Mouse (Mus musculus): Measurements from ENCODE around the gene Nt5c3.
"Not testable (repeated sequence)": the region's sequence is repeated elsewhere in the genome, so short reads cannot be mapped to it uniquely, and the experiment has no call there.

Nt5c3 gene

DNA sequence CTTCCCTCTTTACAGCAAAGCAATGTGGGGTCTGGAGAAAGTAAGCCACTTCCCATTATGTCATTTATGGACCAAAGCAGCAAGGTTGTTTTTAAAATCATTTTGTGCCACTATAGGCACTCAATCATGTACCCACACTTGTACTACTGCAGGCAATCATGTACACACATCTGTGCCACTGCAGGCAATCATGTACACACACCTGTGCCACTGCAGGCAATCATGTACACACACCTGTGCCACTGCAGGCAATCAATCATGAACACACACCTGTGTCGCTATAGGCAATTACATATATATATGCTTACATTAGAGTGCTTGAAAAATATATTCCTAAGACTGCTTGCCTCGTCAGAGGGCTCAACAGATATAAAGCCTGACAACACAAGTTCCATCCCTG, 18.8 kb downstream of the Nt5c3 start:
- no peak for DNase-seq (ENCODE audit: low read depth, low spot score)

DNA sequence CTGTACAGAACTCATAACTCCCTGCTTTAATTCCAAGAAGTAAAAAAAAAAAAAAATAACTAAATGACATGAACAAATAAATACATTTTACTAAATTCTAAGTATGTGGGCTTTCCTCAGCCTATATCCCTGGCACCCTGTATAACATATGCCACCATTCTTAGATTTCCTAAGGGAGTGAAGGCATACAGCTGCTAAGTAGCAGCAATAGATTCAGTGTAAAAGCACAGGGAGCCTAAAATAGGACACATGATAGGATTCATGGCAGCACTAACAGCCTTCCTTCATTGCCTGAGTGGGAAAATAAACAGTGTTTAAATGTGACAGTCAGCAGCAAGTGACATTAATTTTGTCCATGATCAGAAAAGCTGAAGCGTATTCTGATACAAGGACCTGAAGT, 19.4 kb downstream of the Nt5c3 start:
- no peak for DNase-seq (ENCODE audit: low read depth, low spot score)

DNA sequence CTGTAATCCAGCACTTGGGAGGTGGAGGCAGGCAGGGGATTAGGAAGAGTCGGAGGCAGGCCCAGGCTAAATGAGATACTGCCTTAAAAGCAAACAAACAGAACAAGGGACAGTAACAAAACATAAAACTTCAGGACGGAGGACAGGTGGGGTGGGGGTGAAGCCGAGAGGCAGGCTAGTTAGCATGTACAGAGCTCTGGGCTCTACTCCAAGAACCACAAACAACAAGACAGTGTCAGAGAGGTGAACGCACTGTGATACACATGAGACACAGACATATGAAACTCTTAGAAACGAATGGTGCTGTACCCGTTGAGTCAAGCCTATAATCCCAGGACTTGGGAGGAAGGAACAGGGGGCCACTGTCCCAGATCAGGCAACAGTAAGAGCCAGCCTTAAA, 19.9 kb downstream of the Nt5c3 start:
- no peak for DNase-seq (ENCODE audit: low read depth, low spot score)

DNA sequence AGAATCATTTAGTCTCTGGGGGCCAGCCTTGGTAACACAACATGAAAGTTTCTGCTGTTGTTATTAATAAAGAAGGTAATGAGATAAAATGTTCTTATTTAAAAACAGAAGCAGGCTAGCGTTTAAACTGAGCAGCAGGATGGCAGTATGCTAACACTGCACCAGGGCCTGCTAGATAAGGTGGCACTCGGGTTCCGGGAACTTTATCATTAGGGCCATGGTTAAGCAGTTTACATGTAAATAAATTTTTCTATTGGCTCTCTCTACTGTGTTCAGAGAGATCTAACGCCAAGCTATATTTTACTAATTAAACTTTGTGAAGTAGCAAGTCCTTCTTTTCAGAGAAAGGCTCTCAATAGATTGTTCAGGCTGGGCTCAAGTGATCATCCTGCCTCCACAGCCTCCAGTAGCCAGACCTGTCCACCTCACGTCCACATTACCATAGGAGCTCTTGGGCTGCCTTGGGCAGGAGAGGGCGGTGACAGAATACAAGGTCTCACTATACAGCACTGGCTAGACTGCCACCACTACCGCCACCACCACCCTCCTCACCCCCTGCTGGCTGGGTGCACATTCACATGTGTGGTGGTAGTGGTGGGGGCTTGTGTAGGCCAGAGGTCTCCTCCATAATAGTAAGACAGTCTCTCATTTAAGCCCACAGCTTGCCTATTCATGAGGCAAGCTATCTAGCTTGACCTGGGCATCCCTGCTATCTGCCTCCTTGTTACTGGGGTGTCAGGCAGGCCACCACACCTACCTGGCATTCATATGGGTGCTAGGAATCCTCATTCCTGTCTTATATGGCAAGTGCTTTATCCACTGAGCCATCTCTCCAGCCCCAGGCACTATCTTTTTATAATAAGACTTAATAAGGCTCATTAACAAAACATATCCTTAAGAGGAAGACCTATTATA, 20.9 kb downstream of the Nt5c3 start:
- no peak for DNase-seq (ENCODE audit: low read depth, low spot score)

DNA sequence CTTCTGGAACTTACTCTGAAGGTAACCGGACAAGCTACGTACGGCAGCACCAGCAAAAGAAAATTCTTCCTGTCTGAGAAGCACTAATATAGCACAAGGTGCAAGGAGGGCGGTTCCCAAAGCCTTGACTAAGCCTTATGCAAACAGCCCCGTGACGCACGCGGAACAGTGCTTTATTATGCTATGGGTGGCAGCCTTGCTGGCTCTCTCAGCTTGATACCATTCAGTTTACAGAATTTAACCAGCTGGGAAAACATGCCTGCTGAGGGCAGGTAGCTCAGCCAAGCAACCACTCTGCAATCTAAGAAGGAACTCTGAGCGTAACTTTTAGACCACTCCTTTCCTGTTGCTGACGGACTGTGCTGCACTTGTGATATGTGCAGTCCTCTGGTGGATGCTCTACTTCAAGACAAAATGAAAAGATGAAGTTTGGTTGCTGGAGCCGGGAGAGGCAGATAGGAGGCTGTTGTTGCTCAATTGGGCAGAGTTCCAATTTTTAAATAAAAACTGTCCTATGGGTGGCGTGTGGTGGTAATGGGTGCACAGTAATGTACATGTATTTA, 21.8 kb downstream of the Nt5c3 start:
- peak; percentile 86 for DNase-seq (ENCODE audit: low read depth, low spot score)

DNA sequence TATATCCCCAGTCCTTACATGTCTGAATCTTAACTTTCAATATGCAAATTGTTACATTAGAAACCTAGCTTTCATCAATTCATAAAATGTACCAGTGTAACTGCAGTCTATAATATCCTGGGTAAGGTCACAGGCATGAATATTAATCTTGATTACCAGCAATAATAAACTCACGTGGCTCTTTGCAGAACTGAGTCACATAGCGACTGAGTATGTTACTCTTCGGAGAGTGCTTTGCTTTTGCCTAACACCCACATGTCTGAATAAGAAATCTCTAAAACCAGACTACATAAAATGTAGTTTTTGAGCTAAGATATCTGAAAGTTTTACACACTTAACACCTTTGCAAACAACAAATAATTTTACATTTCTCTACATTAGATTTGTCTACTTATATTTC, 22.4 kb downstream of the Nt5c3 start:
- DNase-seq (ENCODE audit: low read depth, low spot score), result no peak

DNA sequence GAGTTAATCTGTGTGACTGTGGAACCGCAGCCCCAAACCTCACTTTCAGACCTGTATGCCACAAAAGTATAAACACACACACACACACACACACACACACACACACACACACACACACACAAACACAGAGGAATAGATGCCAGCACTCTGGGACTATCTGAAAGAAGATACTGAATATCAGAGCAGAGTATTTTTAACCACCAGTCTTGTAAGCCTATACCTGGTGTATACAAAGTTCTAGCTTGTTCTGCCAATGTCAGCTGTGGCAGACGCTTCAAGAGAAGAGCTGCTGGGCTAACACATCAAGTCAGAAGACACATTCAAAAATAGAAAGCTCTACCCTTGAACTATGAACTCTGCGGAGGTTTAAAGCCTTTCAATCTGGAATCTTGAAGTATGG, 24.1 kb downstream of the Nt5c3 start:
- DNase-seq (ENCODE audit: low read depth, low spot score), result no peak

DNA sequence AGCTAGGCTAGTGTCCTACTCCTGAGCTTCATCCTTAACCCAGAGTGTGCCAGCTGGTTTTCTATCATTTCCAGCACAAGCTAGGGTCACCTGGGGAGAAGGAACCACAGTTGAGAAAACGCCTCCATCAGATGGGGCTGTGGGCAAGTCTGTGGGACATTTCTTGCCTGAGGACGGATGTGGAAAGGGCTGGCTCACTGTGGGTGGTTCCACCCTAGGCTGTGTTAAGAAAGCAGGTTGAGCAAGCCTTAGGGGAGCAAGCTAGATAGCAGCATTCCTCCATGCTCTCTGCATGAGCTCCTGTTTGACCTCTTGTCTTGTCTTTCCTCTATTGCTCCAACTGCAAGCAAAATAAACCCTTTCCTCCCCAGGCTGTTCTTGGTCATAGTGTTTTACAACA, 33.0 kb downstream of the Nt5c3 start:
- DNase-seq (ENCODE audit: low read depth, low spot score), result no peak

DNA sequence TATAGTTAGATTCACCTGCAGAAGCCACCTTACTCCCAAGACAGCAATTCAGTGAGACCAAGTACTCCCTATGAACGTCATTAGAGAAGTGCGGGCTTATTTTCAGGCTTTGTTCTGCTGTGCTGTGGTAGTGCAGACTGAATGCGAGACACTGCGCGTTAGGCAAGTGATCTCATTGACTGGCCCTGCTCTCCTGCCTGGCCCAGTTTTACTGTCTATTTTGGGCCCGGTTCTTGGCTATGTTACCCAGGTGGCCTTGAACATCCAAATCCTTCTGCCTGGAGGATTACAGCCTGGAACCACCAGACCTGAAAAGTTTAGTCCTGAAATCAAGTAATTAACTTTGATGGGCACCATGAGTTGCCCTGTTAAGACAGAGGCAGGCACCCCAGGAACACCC, 35.2 kb downstream of the Nt5c3 start:
- no peak for DNase-seq (ENCODE audit: low read depth, low spot score)

DNA sequence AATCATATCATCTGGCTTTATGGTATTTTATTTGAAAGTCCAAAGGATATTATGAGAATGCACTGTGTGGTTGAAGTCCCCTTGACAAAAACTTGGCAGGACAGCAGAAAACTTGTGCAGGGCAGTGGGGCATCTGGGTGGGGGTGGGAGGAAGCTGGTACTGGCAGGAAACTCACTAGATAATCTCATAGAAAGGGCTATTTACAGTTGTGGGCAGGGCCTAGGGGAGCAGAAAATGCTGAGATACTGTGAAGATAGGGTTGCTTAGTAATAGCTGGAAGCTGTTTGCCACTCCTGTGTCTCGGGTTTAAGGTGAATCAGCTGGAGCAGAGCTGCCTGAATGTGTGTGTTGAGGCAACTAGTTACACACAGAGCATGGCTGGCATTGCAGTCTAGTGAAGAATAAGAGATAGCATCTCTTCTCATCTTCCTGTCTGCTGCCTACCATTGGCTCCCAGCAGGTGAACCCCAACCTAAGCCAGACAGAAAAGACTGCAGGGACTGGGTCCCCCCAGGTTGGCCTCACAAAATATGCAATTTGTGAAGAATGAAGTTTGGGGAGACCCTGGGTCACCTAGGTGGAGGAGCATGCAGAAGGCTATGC, 44.3 kb downstream of the Nt5c3 start:
- DNase-seq (ENCODE audit: low read depth, low spot score), result peak; percentile 63

DNA sequence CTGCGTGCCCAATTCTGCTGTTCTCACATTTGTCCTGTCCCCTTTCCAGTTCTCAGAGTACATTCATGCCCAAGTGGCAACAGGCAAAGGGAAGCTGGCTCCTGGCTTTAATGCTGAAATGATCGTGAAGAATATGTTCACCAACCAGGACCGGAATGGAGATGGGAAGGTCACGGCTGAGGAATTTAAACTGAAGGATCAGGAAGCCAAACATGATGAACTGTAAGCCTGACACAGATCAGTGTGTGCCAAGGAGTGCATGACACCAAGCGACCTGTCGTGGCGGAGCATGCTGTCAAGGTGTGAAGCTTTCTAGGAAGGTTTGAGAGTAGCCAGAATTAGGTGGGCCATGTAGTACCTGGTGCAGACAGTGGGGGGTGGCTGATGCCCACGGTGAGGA, 45.7 kb downstream of the Nt5c3 start:
- DNase-seq (ENCODE audit: low read depth, low spot score), result no peak

DNA sequence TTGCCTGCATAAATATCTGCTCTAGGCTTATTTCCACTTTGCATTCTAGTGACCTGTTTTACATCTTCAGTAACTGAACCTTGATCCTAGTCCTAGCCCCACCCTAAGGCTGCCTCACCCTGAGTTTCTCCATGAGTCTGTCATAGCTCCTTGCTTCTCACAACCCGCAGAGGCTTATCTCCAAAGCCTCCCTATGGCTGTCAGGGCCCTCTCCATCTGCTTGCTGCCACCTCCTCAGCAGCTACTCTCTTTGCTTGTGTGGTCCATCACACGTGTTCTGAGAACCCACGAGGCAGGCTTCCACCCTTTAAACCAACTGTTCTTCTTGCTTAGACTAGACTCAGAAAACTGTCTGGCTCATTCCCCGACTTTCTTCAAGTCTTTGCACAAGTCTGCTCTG, 46.9 kb downstream of the Nt5c3 start:
- DNase-seq (ENCODE audit: low read depth, low spot score), result no peak

DNA sequence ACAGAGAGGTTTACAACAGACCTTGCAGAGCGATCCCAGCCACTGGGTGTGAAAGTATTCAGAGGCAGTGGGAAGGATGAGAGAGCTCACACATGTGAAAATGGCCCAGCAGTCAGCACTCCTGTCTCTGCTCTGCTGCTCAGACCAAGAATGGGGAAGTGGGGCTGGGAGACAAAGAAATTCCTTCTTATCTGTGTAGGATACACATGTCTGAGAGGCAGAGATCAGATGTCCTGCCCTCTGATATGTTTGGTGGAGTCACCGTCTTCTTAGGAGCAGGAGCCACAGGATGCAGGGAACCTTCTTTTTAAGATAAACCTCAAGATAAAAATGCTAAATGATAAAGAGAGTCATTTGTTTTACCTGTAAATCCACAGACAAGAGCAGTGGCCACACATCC, 53.7 kb downstream of the Nt5c3 start:
- DNase-seq (ENCODE audit: low read depth, low spot score), result no peak

DNA sequence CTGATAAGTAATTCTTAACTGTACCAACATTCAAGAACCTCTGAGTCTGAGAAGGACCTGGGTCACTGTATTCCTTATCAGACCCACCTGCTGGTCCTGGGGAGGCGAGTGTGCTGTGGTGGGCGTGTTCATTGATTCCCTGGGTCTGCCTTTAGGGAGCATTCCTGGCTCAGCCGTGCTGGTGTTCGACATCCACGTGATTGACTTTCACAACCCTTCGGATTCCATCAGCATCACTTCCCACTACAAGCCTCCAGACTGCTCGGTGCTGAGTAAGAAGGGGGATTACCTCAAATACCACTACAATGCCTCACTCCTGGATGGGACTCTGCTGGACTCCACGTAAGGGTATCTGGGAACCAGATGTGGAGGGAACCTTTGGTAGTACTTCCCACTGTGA, 55.2 kb downstream of the Nt5c3 start:
- DNase-seq (ENCODE audit: low read depth, low spot score), result no peak

DNA sequence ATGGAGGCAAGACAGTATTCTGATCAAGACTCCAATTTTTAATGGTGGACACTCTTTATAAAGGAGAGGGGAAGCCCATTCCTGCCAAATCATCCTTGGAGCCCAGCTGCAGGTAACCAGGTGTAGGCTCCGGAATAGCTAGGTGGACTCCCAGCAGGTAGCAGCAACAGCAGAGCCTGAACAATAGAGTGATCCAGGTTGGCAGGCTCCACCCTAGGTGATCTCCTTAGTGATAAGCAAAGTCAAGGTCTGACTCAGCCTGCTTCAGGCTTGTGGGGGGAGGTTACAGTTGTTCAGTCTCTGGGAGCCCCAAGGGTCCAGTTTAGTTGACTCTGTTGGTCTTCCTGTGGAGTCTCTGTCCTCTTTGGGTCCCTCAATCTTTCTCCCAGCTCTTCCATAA, 56.8 kb downstream of the Nt5c3 start:
- not testable (repeated sequence) for DNase-seq (ENCODE audit: low read depth, low spot score)

DNA sequence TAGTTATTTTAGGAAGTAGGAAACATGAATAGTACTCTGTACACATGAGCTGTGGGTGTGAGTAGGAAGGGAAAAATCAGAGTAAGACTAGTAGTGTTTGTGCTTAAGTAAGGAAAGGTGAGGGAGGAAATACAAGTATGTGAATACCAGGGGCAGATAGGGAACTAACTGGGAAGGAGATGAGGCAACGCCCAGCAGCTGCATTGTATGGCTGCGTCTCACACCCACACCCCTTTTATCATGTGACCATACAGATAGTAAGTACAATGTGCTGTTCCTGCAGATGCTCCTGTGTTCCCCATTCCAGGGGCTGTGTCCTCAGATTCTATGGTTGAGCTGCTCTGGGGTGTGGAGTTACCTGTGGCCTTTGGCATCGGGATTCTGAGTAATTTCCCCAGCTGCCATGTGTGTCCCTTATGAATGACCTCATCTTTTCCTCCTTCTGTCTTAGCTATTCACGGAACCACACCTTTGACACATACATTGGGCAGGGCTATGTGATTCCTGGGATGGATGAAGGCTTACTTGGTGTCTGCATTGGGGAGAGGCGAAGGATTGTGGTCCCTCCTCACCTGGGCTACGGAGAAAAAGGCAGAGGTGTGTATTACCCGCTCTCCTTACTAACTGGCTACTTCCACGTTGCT, 63.4 kb downstream of the Nt5c3 start:
- no peak for DNase-seq (ENCODE audit: low read depth, low spot score)

DNA sequence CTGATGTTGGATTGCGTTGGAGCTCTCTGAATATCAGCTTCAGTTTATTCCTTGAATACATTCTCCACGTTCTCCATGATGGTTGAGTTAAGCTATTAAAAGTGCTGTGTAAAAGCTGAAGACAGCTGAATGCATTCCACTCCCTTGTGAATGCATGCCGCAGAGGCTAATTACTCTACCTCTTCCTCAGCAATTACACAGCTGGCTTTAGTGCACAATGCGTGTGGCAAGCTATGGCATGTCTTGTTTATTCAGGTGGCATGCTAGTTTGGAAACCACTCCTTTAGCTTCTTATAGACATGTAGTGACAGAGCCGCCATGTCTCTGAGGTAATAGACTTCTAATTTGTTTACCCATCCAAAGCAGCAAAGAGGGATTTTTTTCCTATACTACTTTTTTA, 67.0 kb downstream of the Nt5c3 start:
- no peak for DNase-seq (ENCODE audit: low read depth, low spot score)

DNA sequence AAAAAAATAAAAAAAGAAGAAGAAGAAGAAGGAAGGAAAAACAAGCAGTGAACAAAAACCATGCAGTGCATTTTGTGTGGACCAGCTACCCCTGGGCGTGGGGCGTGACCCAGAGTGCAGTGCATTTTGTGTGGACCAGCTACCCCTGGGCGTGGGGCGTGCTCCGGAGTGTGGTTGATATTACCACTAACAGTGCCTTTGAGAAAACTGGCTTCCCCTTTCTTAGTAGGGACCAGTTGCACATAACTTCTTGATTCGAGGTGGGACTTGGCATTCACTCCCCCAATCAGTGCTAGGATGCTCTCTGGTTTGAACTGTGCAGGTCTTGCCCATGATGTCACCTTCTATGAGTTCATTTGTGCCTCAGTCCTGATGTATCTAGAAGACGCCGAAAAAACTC, 68.9 kb downstream of the Nt5c3 start:
- DNase-seq (ENCODE audit: low read depth, low spot score), result no peak

DNA sequence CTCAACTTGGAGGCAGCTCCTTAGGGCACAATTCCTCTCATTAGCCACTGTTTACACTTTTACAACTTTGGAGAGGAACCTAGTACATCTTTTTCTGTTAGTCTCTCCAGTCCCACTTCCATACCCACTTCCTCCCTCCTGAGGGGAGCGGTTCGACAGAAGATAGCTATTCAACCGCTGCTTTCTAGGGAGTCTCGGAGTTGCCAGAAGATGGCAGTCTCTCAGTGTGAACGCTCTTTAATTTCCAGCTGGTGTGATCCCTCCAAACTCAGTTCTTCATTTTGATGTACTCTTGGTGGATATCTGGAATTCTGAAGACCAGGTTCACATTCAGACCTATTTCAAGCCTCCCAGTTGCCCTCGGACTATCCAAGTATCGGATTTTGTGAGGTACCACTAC, 73.4 kb downstream of the Nt5c3 start:
- DNase-seq (ENCODE audit: low read depth, low spot score), result no peak

DNA sequence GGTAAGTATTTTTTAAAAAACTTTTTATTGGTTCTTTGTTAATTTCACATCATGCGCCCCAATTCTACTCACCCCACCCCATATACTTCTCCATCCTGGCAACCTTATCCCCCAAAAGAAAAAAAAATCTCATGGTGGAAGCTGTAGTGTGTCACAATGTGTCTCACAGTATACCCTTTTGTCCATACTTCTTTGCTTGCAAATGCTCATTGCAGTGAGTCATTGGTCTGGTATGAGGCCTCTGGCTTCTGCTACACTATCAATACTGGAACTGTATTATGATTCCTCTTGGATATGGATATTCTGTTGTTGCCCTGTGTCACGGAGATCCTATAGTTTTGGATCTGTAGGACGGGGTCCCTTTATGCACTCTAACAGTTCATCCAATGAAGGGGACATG, 74.8 kb downstream of the Nt5c3 start:
- no peak for DNase-seq (ENCODE audit: low read depth, low spot score)

DNA sequence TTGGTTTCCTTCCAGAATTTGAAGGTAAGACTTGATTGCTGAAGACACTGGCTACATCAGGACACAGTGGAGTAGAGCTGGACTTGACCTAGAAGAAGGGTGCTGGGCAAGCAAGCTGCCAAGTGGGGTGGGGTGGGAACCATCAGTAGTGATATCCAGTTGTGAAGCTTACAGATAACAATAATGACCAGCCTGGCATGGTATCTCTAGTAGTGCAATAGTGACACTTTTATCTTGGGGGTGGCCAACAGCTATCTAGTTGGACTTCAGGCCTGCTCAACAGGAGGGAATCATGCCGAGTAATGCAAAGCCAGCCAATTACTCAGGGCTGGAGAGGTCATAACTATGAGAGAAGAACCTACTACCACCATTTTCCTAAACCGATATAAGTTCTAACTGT, 79.4 kb downstream of the Nt5c3 start:
- DNase-seq (ENCODE audit: low read depth, low spot score), result no peak

DNA sequence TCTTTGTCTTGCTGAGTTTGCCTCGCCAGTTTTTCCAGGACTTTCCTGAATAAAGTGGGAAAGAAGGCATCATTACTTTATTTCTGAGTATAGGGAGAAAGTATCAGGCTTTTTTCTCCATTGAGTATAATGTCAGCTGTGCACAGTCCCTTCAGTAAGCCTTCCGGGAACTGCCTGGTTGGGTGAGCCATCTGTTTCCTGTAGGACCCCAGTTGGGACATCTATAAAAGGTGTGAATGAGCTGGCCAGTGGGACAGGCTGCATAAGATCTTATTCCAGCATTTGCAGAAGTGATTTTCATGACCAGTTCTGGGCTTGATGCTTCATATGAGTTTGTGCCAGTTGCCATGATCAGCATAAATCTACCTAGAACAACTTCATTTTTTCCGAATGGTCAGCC, 80.5 kb downstream of the Nt5c3 start:
- DNase-seq (ENCODE audit: low read depth, low spot score), result no peak

DNA sequence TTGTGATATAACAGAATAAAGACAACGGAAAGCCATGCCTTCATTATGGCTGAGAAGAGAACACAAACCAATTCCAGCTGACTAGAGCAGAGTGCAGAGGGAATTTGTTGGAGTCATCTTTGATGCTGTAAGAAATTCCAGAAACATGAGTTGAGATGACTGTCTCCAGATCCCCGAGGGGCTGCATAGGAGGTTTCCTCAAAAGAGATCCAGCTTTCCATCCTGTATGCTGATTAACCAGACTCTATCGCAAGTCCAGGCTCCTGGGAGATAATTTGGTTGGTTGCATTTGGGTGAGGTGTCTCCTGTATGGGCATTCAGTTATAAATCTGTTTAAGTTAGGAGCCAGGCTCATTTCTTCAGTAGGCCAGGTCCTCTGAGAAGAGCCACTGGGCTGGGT, 86.1 kb downstream of the Nt5c3 start:
- no peak for DNase-seq (ENCODE audit: low read depth, low spot score)

All from CD4-positive helper T cell, adult 2 months (primary cell).